Mouse (Mus musculus): ENCODE measurements around the gene Dnm3. TPM values are rescaled to one million over a fixed set of nuclear protein-coding genes. Genes with fewer than 3 reads are reported as not detected.
"Not testable (repeated sequence)": the region's sequence is repeated elsewhere in the genome, so short reads cannot be mapped to it uniquely, and the experiment has no call there.

The Dnm3 gene
- polyA plus RNA-seq, 1 experiment from 2014 or later = 35.6 TPM

GRCm38 (mm10) chr1:162436672-162437071, 41.2 kb downstream of the Dnm3 start:
- ChIA-PET POLR2A (no interaction called here), CTCF (interaction anchor here (1.0 kb wide), 1 partner anchor 43 kb away, joined by 3 read pairs; no protein-coding TSS in a partner anchor)
- no peak for DNase-seq (ENCODE audit: low read depth, low spot score)
- in situ Hi-C loops (cut with MboI; ENCODE audit: low pct_unique_long_range_greater_than_20kb) = no loop called here
- TF ChIP-seq CTCF (IDR thresholded peaks at IDR 0.05) = no peak
- no peak for ATAC-seq
- H3K27me3 ChIP-seq = no peaks in the 10 kb centered on the region

GRCm38 (mm10) chr1:162428904-162429303, 48.9 kb downstream of the Dnm3 start:
- no peak for DNase-seq (ENCODE audit: low read depth, low spot score)
- no peak for ATAC-seq
- POLR2A ChIA-PET = no interaction called here

GRCm38 (mm10) chr1:162425930-162426478, 51.8 kb downstream of the Dnm3 start:
- no peak for DNase-seq (ENCODE audit: low read depth, low spot score)
- no peaks in the 10 kb centered on the region for H3K27me3 ChIP-seq
- in situ Hi-C loops (cut with MboI; ENCODE audit: low pct_unique_long_range_greater_than_20kb) = no loop called here
- no peak for TF ChIP-seq CTCF (IDR thresholded peaks at IDR 0.05)
- CTCF ChIA-PET = no interaction called here
- POLR2A ChIA-PET = no interaction called here
- no peak for ATAC-seq

More at GRCm38 (mm10) chr1:162428904-162429303, 48.9 kb downstream of the Dnm3 start:
- CTCF ChIA-PET = no interaction called here
- H3K27me3 ChIP-seq = no peaks in the 10 kb centered on the region
- in situ Hi-C loops (cut with MboI; ENCODE audit: low pct_unique_long_range_greater_than_20kb) = no loop called here
- no peak for TF ChIP-seq CTCF (IDR thresholded peaks at IDR 0.05)

GRCm38 (mm10) chr1:162422826-162423225, 55.0 kb downstream of the Dnm3 start:
- ChIA-PET POLR2A (no interaction called here), CTCF (no interaction called here)
- no peaks in the 10 kb centered on the region for H3K27me3 ChIP-seq
- DNase-seq (ENCODE audit: low read depth, low spot score) = no peak
- ATAC-seq = no peak
- no peak for TF ChIP-seq CTCF (IDR thresholded peaks at IDR 0.05)
- in situ Hi-C loops (cut with MboI; ENCODE audit: low pct_unique_long_range_greater_than_20kb) = no loop called here

- no peak for DNase-seq (ENCODE audit: low read depth, low spot score)
- no peak for TF ChIP-seq CTCF (IDR thresholded peaks at IDR 0.05)
- no peaks in the 10 kb centered on the region for H3K27me3 ChIP-seq
- CTCF ChIA-PET = no interaction called here
- in situ Hi-C loops (cut with MboI; ENCODE audit: low pct_unique_long_range_greater_than_20kb) = no loop called here
- ATAC-seq = no peak
- POLR2A ChIA-PET = no interaction called here
These were observed 64.0 kb downstream of the Dnm3 start for GRCm38 (mm10) chr1:162413791-162414190.

- POLR2A ChIA-PET = no interaction called here
- DNase-seq (ENCODE audit: low read depth, low spot score) = no peak
- no peaks in the 10 kb centered on the region for H3K27me3 ChIP-seq
- TF ChIP-seq CTCF (IDR thresholded peaks at IDR 0.05) = no peak
- no peak for ATAC-seq
- CTCF ChIA-PET = no interaction called here
- in situ Hi-C loops (cut with MboI; ENCODE audit: low pct_unique_long_range_greater_than_20kb) = no loop called here
These were observed 64.9 kb downstream of the Dnm3 start for GRCm38 (mm10) chr1:162412787-162413429.

GRCm38 (mm10) chr1:162410207-162410965, 67.4 kb downstream of the Dnm3 start:
- ATAC-seq (no peak), DNase-seq (ENCODE audit: low read depth, low spot score) (no peak)
- in situ Hi-C loops (cut with MboI; ENCODE audit: low pct_unique_long_range_greater_than_20kb) = no loop called here
- TF ChIP-seq CTCF (IDR thresholded peaks at IDR 0.05) = no peak
- POLR2A ChIA-PET = no interaction called here
- CTCF ChIA-PET = no interaction called here
- H3K27me3 ChIP-seq = no peaks in the 10 kb centered on the region

- in situ Hi-C loops (cut with MboI; ENCODE audit: low pct_unique_long_range_greater_than_20kb) = no loop called here
- no peak for TF ChIP-seq CTCF (IDR thresholded peaks at IDR 0.05)
- ChIA-PET POLR2A (no interaction called here), CTCF (no interaction called here)
- H3K27me3 ChIP-seq = no peaks in the 10 kb centered on the region
- no peak for ATAC-seq
- no peak for DNase-seq (ENCODE audit: low read depth, low spot score)
These were observed 83.3 kb downstream of the Dnm3 start for GRCm38 (mm10) chr1:162394549-162394948.

- H3K27me3 ChIP-seq = no peaks in the 10 kb centered on the region
- TF ChIP-seq CTCF (IDR thresholded peaks at IDR 0.05) = no peak
- no peak for DNase-seq (ENCODE audit: low read depth, low spot score)
- POLR2A ChIA-PET = interaction anchor here (0.7 kb wide), 1 partner anchor 10 kb away, joined by 3 read pairs; no protein-coding TSS in a partner anchor
- ATAC-seq = no peak
- in situ Hi-C loops (cut with MboI; ENCODE audit: low pct_unique_long_range_greater_than_20kb) = no loop called here
- CTCF ChIA-PET = no interaction called here
These were observed 89.2 kb downstream of the Dnm3 start for GRCm38 (mm10) chr1:162388442-162389165.

GRCm38 (mm10) chr1:162373068-162373467, 104.8 kb downstream of the Dnm3 start:
- H3K27me3 ChIP-seq; DNase-seq (ENCODE audit: low read depth, low spot score); ATAC-seq; in situ Hi-C loops (cut with MboI; ENCODE audit: low pct_unique_long_range_greater_than_20kb): not testable (repeated sequence)
- ChIA-PET POLR2A (interaction anchor here (0.7 kb wide), 1 partner anchor 12 kb away, joined by 3 read pairs; no protein-coding TSS in a partner anchor), CTCF (interaction anchor here (1.3 kb wide), 1 partner anchor 14 kb away, joined by 5 read pairs; no protein-coding TSS in a partner anchor)
